Mouse (Mus musculus) mature B cell (primary cell): ENCODE data around the gene Fancc.

ENCODE experiments used
- in situ Hi-C: fragments of 300-500 bp; cut with MboI; formaldehyde crosslinking; loops from 2 replicates; pipeline ENCODE4 v1.14.3; 2019

Gene Fancc

GRCm38 (mm10) chr13:63246332-63246940 lies 250.6 kb downstream of the Fancc start:
- in situ Hi-C loops, result no loop called here

GRCm38 (mm10) chr13:63245812-63246211 lies 251.3 kb downstream of the Fancc start:
- in situ Hi-C loops, result no loop called here

GRCm38 (mm10) chr13:63245218-63245617 lies 251.9 kb downstream of the Fancc start:
- in situ Hi-C loops, result no loop called here

DNA sequence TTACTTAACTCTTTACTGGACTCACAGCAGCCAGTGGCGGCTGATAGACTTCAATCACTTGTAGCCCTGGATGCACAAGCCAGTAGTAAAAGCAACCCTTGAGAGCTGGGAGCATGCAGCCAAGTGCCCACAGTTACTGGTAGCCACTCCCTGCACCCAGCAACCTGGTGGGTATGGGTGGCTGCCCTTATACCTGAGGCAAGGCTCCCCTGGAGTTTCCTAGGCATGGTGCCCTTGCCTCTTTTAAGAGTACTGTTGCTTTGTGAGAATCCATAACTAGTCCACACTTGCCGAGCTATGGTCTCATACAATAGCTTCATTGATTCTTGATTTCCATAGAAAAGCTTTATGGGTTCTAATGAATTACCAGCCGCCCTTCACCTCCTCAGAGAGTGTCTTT lies 252.7 kb downstream of the Fancc start:
- in situ Hi-C loops, result no loop called here

DNA sequence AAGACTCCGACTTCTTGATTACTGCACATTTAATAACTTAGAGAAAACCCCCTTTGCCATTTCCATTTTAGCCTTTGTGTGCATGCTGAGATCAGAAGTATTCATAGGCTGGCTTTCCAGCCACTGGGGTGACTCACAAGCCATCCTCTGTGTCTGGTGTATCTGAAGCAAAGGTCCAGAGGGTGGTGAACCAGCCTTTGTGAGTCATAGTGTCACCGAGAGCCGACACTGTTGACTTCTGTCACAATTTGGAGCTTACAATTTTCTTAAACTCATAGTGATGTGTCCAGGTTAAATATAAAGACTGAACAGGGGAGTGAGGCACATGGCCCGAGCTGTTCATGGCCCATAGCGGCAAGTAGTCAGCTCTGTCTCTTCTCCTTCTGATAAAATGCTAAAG lies 253.5 kb downstream of the Fancc start:
- in situ Hi-C loops, result no loop called here

- in situ Hi-C loops, result no loop called here
Observed at GRCm38 (mm10) chr13:63242401-63243192, 254.5 kb downstream of the Fancc start.

DNA sequence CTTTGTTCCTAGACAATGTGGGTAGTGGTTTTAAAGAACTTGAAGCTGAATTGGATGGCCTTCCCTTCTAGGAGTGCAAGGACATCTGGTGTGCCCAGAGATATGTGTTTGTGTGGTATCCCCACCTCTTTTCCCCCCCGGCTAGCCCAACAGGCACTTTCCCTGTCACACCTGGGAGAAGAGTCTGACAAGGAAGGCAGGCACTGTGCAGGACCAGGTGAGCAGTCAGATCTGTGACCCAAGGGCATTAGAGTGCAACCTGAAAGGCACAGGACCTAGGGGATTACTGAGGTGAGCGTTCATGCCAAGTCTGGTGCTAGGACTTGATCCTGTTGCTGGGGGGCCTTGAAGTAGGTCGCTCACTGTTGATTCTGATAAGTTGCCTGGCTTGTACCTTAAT lies 255.4 kb downstream of the Fancc start:
- in situ Hi-C loops, result no loop called here

DNA sequence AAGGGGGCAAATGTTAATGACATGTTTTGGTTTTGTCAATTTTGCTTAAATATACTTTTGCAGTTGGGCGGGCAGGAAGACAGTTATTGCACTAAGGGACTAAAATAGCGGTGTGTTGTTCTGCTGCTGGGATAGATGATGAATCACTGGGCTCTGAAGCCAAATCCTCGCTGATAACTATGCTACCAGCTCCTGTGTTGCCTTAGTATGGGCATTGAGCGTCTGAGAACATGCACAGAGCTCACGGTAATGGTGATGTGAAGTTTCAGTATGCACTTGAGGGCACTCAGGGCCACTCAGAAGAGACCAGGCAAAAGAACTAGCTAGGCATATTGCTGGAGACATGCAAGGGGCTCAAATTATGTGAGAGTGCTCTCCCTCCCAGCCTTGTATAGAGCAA lies 256.2 kb downstream of the Fancc start:
- in situ Hi-C loops, result no loop called here

- in situ Hi-C loops, result no loop called here
Observed at GRCm38 (mm10) chr13:63239877-63240671, 257.0 kb downstream of the Fancc start.

DNA sequence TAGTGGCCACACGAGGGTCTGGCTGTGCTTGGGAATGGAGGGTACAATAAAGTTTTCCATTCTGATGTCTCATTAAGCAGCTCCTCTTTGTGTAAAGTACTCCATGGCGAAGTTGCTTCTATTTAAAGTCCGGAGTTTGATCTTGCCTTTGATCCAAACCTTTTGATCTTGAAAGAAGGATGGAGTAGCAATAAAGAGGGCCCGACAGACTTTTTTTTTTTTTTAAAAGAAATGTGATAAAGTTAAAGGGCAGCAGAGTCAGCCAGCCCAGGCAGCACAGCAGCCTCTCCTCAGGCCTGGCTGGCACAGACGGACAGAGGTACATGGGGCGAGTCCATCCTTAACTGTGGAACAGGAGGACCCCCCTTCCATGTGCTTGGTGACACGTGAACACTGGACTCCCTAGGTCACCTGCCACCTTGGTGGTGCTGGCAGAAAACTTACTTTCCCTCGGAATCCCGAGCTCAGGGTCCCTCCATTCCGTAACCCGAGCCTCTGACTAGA lies 257.7 kb downstream of the Fancc start:
- in situ Hi-C loops, result no loop called here

GRCm38 (mm10) chr13:63238045-63238444 lies 259.0 kb downstream of the Fancc start:
- in situ Hi-C loops, result no loop called here

DNA sequence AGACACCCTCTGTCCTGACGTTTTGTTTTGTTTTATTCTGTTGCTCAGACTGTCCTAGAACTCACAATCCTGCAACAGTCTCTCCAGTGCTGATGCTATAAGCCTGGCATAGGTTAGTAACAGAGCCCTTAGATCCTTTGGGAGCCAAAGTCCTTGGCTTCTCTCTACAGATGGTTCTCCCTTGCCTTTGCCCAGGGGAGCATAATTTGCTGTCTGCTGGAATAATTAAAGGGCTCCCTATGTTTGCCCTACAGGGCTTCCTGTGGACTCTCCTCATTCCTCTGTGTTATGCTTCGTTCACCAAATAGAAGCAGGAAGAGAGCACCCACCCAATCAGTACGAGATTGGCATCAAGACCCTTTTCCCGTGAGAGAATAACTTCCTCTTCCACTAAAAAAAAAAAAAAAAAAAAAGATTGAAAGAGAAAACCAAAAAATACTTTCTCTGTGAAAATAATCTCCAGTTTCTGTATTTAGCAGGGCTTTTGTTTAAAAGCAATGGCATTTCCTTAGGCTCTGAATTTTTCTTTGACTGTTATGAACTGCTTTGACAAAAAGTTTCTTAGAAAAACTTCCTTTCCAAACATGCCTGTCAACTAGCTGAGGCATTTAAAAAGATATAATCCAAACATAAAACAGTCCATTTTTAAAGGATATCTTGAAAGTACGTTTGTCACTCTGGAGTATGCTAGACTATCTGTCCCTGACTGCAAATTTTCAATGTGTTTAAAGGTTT lies 260.8 kb downstream of the Fancc start:
- in situ Hi-C loops, result no loop called here

GRCm38 (mm10) chr13:63235551-63235950 lies 261.5 kb downstream of the Fancc start:
- in situ Hi-C loops, result no loop called here
